Mouse (Mus musculus) bone marrow macrophage, adult 2 months (primary cell): ENCODE results near the gene Zfp296. TPM values are rescaled to one million over a fixed set of nuclear protein-coding genes. Genes with fewer than 3 reads are reported as not detected.
A peak's percentile ranks its signal among the peaks of the same experiment; 100 is the strongest.

Experiments
- H3K27ac ChIP-seq: 2 replicates; pipeline ENCODE4 v1.5.1; 2012; ENCODE audit warnings: low read depth, low read length; ENCODE audit not compliant: insufficient read depth
- H3K4me1 ChIP-seq: 2 replicates; pipeline ENCODE4 v1.6.1; 2012; ENCODE audit warnings: low read length; ENCODE audit not compliant: control insufficient read depth, insufficient read depth
- H3K4me3 ChIP-seq: 2 replicates; pipeline ENCODE4 v1.5.1; 2012; ENCODE audit warnings: mild to moderate bottlenecking, low read length, moderate library complexity; ENCODE audit not compliant: insufficient read depth
- CTCF ChIP-seq: IDR thresholded peaks from 2 replicates; pipeline ENCODE4 v1.5.1; 2012; ENCODE audit warnings: low read depth, mild to moderate bottlenecking, low read length, moderate library complexity
- POLR2A ChIP-seq: IDR thresholded peaks from 2 replicates; pipeline ENCODE4 v1.6.1; 2012; ENCODE audit warnings: mild to moderate bottlenecking, low read depth, low read length, borderline replicate concordance
- polyA plus RNA-seq: library from polyadenylated mRNA; stranded (reverse); fragments of >200 nt; gene quantifications from 2 replicates; pipeline ENCODE4 v1.2.4, GENCODE M21; 2012; ENCODE audit not compliant: missing spikeins, insufficient read depth, insufficient read length

The Zfp296 gene
- polyA plus RNA-seq, 1 experiment = 0.60 TPM

- no peak for TF ChIP-seq POLR2A
- no peak for TF ChIP-seq CTCF
- Histone ChIP-seq H3K4me3 (peak overlapping the region; percentile 98), H3K4me1 (peaks cover 31% of the 10 kb centered on the region), H3K27ac (peak overlapping the region; percentile 92)
These were observed 15.1 kb upstream of the Zfp296 start for GRCm38 (mm10) chr7:19561765-19562642.

- no peak for TF ChIP-seq POLR2A
- TF ChIP-seq CTCF = no peak
- Histone ChIP-seq H3K4me1 (peaks cover 23% of the 10 kb centered on the region), H3K27ac (peak within 1 kb of the TSS; percentile 92)
These were observed 14.3 kb upstream of the Zfp296 start, which contains the start of gene Ppp1r37 for GRCm38 (mm10) chr7:19562643-19563410. TSS of gene Ppp1r37 (minus strand) at chr7:19563076.

GRCm38 (mm10) chr7:19563884-19564283, 13.2 kb upstream of the Zfp296 start:
- no peak overlapping the region for H3K27ac ChIP-seq
- H3K4me3 ChIP-seq = no peak overlapping the region
- peaks cover 12% of the 10 kb centered on the region for H3K4me1 ChIP-seq
- no peak for TF ChIP-seq CTCF
- no peak for TF ChIP-seq POLR2A

More at GRCm38 (mm10) chr7:19562643-19563410, 14.3 kb upstream of the Zfp296 start, which contains the start of gene Ppp1r37:
- H3K4me3 ChIP-seq = peak within 1 kb of the TSS; percentile 98

- 0 out of 2 replicates have a peak, but pooled peaks have one; percentile 8 for TF ChIP-seq CTCF
- TF ChIP-seq POLR2A = no peak
- no peak overlapping the region for H3K4me3 ChIP-seq
- H3K4me1 ChIP-seq = peaks cover 7% of the 10 kb centered on the region
- no peak overlapping the region for H3K27ac ChIP-seq
These were observed 12.6 kb upstream of the Zfp296 start for GRCm38 (mm10) chr7:19564455-19564854.

GRCm38 (mm10) chr7:19565803-19566202, 11.3 kb upstream of the Zfp296 start:
- no peak for TF ChIP-seq CTCF
- no peak for TF ChIP-seq POLR2A
- no peaks in the 10 kb centered on the region for H3K4me1 ChIP-seq
- no peak overlapping the region for H3K4me3 ChIP-seq
- H3K27ac ChIP-seq = no peak overlapping the region

GRCm38 (mm10) chr7:19567426-19567825, 9.7 kb upstream of the Zfp296 start:
- H3K4me1 ChIP-seq = peaks cover 6% of the 10 kb centered on the region
- no peak for TF ChIP-seq POLR2A
- no peak for TF ChIP-seq CTCF
- H3K4me3 ChIP-seq = no peak overlapping the region
- no peak overlapping the region for H3K27ac ChIP-seq

- Histone ChIP-seq H3K4me3 (no peak overlapping the region), H3K4me1 (peaks cover 11% of the 10 kb centered on the region), H3K27ac (no peak overlapping the region)
- TF ChIP-seq POLR2A (no peak), CTCF (no peak)
These were observed 7.4 kb upstream of the Zfp296 start for GRCm38 (mm10) chr7:19569647-19570046.

GRCm38 (mm10) chr7:19572926-19573775, 3.9 kb upstream of the Zfp296 start:
- Histone ChIP-seq H3K4me3 (peak overlapping the region; percentile 66), H3K27ac (peak overlapping the region; percentile 73), H3K4me1 (peaks cover 15% of the 10 kb centered on the region)
- no peak for TF ChIP-seq POLR2A
- no peak for TF ChIP-seq CTCF

- peak overlapping the region; percentile 66 for H3K4me3 ChIP-seq
- peak overlapping the region; percentile 57; the same call in 1 of the 2 replicates for H3K27ac ChIP-seq
- no peak for TF ChIP-seq CTCF
- TF ChIP-seq POLR2A = no peak
- H3K4me1 ChIP-seq = peaks cover 18% of the 10 kb centered on the region
These were observed 3.3 kb upstream of the Zfp296 start for GRCm38 (mm10) chr7:19573776-19574140.
